Mouse (Mus musculus): ENCODE measurements at regions not wholly inside any gene's neighbourhood (a gene's known extent, or its start where the extent isn't known, plus 50 kb on each side); places are given as distances from the start of the nearest gene placed in this dataset.

DNA sequence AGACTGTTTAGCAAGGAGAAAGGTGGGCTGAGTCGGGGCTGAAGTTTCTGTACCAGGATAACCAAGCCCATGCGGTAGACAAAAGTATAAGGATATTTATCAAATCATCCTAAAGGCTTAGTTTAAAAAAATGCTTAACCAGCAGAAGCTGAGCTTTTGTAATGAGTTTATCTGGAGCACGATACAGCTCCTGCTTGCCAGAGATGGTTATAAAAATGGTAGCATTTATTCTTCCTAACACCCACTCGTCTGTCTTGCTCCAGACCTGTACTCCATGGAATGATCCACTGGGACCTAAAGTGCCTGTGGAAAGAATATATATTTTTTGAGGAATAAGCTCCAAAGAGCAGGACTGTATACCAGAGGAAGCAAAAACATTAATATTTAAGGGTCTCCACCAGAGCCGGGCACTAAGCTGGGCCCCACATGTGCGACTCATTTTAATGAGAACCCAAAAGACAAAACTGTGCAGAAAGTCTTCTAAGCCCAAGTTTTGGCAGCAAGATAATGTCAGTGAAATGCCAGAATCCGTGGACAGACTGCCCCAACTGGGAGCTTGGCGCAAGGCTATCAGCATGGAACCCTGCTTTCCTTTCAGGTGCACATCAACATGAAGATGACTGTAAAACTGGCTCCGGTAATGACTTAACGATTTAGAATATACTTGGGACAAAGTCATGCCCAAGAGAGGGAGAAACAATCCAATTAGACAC is 1359.2 kb upstream of the Adam24 start:
- Histone ChIP-seq H3K4me3 (ENCODE audit: low read depth, low read length) (no peak overlapping the region), H3K27me3 (ENCODE audit: insufficient read depth, low read length) (no peaks in the 10 kb centered on the region), H3K27ac (ENCODE audit: low read depth, low read length) (no peak overlapping the region), H3K36me3 (ENCODE audit: insufficient read depth, low read length) (no peaks in the 10 kb centered on the region), H3K4me1 (ENCODE audit: insufficient read depth, low read length) (no peaks in the 10 kb centered on the region), H3K9me3 (ENCODE audit: low read length) (no peaks in the 10 kb centered on the region), H3K4me2 (ENCODE audit: low read depth, low read length, poor library complexity, severe bottlenecking) (no peak overlapping the region), H3K9ac (replicated peaks; ENCODE audit: low read length, poor library complexity, severe bottlenecking) (no peak overlapping the region)
- no peak for ATAC-seq (ENCODE audit: low FRiP score)
- no peak for TF ChIP-seq CTCF (IDR thresholded peaks at IDR 0.05)
- no peak for DNase-seq (ENCODE audit: low spot score)
- WGBS: 69% methylated on average over 10 of the region's 10 CpGs

DNA sequence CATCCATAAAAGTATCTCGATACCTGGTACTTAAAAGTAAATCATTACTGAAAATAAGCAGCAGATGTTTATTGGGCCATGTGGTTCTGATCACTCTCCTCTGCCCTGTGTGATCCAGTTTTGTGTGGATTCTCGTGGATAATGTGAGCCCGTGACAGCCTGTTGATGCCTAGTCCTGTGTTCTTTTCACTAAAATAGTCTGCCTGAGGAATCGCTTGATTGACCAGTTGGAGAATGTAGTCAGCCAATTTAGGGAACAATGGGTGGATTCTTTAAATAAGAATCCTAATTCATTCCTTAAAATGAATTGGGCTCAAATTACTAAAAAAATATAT is 1358.7 kb upstream of the Adam24 start:
- Histone ChIP-seq H3K4me1 (ENCODE audit: insufficient read depth, low read length) (no peaks in the 10 kb centered on the region), H3K27me3 (ENCODE audit: insufficient read depth, low read length) (no peaks in the 10 kb centered on the region), H3K9ac (replicated peaks; ENCODE audit: low read length, poor library complexity, severe bottlenecking) (no peak overlapping the region), H3K4me2 (ENCODE audit: low read depth, low read length, poor library complexity, severe bottlenecking) (no peak overlapping the region), H3K4me3 (ENCODE audit: low read depth, low read length) (no peak overlapping the region), H3K27ac (ENCODE audit: low read depth, low read length) (no peak overlapping the region), H3K36me3 (ENCODE audit: insufficient read depth, low read length) (no peaks in the 10 kb centered on the region), H3K9me3 (ENCODE audit: low read length) (no peaks in the 10 kb centered on the region)
- ATAC-seq (ENCODE audit: low FRiP score) (no peak), DNase-seq (ENCODE audit: low spot score) (no peak)
- WGBS: 62% methylated on average over 4 of the region's 4 CpGs
- no peak for TF ChIP-seq CTCF (IDR thresholded peaks at IDR 0.05)

DNA sequence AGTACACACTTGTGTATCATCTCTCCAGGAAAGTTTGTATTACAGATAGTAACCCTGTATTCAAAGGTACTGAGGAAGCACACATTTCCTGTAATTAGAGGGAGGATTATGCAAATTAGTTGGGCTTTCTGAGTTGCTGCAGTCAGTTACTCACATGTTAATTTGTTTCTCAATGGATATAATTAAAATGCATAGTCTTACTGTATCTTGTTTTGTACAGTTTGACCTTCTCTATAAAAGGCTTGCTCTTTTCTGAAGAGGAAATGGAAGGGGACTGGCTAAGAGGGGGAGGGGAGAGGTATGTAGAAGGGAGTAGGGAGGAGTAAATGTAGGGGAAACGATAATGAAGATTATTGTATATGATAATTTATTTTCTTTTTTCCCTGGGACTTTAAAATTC is 1345.5 kb upstream of the Adam24 start:
- H3K9ac ChIP-seq (replicated peaks; ENCODE audit: low read length, poor library complexity, severe bottlenecking): no peak overlapping the region
- no peak for DNase-seq (ENCODE audit: low spot score)
- no peak overlapping the region for H3K4me3 ChIP-seq (ENCODE audit: low read depth, low read length)
- H3K4me2 ChIP-seq (ENCODE audit: low read depth, low read length, poor library complexity, severe bottlenecking): no peak overlapping the region
- H3K27ac ChIP-seq (ENCODE audit: low read depth, low read length): no peak overlapping the region
- no peak for ATAC-seq (ENCODE audit: low FRiP score)
- no peaks in the 10 kb centered on the region for H3K9me3 ChIP-seq (ENCODE audit: low read length)
- no peaks in the 10 kb centered on the region for H3K4me1 ChIP-seq (ENCODE audit: insufficient read depth, low read length)
- WGBS: 70% methylated on average over 1 of the region's 1 CpGs
- H3K27me3 ChIP-seq (ENCODE audit: insufficient read depth, low read length): no peaks in the 10 kb centered on the region
- H3K36me3 ChIP-seq (ENCODE audit: insufficient read depth, low read length): no peaks in the 10 kb centered on the region
- TF ChIP-seq CTCF (IDR thresholded peaks at IDR 0.05): no peak

DNA sequence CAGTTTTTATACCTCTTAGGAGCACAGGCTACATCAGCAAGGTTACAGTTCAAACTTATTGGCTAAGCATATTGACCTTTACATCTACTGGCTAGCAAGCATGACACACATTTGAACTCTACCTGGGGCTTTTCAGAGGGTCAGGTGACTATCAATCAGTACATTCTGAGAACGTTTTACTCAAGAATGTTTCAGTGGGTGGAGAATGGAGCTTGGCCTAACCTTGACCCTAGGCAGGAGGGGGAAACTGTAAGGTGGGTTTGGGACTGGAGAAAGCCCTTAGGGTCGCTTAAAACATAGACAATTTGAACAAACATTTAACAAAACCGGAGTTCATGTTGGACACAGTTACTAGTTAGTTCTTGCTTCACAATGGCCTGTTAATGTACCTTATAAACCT is 1330.1 kb upstream of the Adam24 start:
- Histone ChIP-seq H3K9me3 (ENCODE audit: low read length) (no peaks in the 10 kb centered on the region), H3K9ac (replicated peaks; ENCODE audit: low read length, poor library complexity, severe bottlenecking) (no peak overlapping the region), H3K27me3 (ENCODE audit: insufficient read depth, low read length) (no peaks in the 10 kb centered on the region), H3K4me1 (ENCODE audit: insufficient read depth, low read length) (no peaks in the 10 kb centered on the region), H3K4me3 (ENCODE audit: low read depth, low read length) (no peak overlapping the region), H3K27ac (ENCODE audit: low read depth, low read length) (no peak overlapping the region), H3K4me2 (ENCODE audit: low read depth, low read length, poor library complexity, severe bottlenecking) (no peak overlapping the region), H3K36me3 (ENCODE audit: insufficient read depth, low read length) (no peaks in the 10 kb centered on the region)
- WGBS: 77% methylated on average over 3 of the region's 3 CpGs
- DNase-seq (ENCODE audit: low spot score) (no peak), ATAC-seq (ENCODE audit: low FRiP score) (no peak)
- no peak for TF ChIP-seq CTCF (IDR thresholded peaks at IDR 0.05)

DNA sequence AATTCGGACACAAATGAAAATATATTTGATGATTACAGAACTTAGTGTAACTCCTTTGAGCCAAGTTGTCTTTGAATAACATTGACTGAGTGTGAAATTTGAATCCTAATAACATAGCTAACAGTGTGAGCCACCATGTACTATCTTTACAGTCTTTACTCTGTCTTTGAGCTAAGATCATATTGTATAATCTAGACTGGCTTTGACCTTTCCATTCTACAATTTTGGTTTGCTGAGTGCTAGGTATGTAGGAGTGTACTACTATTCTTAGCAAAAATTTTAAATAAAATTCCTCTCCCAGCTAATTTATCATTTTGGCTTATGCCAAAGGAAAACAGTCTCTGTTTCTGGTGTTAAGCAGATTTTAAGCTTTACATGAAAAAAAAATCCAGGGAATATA is 1328.4 kb upstream of the Adam24 start:
- H3K27me3 ChIP-seq (ENCODE audit: insufficient read depth, low read length): no peaks in the 10 kb centered on the region
- no peak overlapping the region for H3K4me2 ChIP-seq (ENCODE audit: low read depth, low read length, poor library complexity, severe bottlenecking)
- H3K4me1 ChIP-seq (ENCODE audit: insufficient read depth, low read length): no peaks in the 10 kb centered on the region
- ATAC-seq (ENCODE audit: low FRiP score) (no peak), DNase-seq (ENCODE audit: low spot score) (no peak)
- no peaks in the 10 kb centered on the region for H3K9me3 ChIP-seq (ENCODE audit: low read length)
- no peak for TF ChIP-seq CTCF (IDR thresholded peaks at IDR 0.05)
- WGBS: 92% methylated on average over 1 of the region's 1 CpGs
- H3K9ac ChIP-seq (replicated peaks; ENCODE audit: low read length, poor library complexity, severe bottlenecking): no peak overlapping the region
- H3K4me3 ChIP-seq (ENCODE audit: low read depth, low read length): no peak overlapping the region
- H3K36me3 ChIP-seq (ENCODE audit: insufficient read depth, low read length): no peaks in the 10 kb centered on the region
- H3K27ac ChIP-seq (ENCODE audit: low read depth, low read length): no peak overlapping the region

DNA sequence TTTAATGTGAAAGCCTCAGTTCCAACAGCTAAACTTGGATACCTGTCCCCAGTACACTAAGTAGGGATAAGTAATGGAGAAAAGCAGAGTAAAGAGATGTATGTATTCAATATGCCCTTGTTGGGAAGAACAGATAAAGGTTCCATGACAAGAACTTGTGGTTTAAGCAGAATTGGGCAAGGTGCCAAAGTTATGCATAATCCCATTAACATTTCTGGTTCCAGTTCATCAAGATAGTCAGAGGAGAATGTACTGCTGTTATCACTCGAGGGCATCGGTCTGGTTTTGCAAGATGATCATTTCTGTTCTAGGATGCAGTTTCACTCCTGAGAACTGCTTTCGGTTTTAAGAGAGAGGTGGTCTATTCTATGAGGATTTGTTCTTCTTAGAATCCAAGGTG is 1325.9 kb upstream of the Adam24 start:
- no peaks in the 10 kb centered on the region for H3K4me1 ChIP-seq (ENCODE audit: insufficient read depth, low read length)
- no peaks in the 10 kb centered on the region for H3K36me3 ChIP-seq (ENCODE audit: insufficient read depth, low read length)
- H3K9me3 ChIP-seq (ENCODE audit: low read length): no peaks in the 10 kb centered on the region
- ATAC-seq (ENCODE audit: low FRiP score) (no peak), DNase-seq (ENCODE audit: low spot score) (peak; percentile 4)
- H3K9ac ChIP-seq (replicated peaks; ENCODE audit: low read length, poor library complexity, severe bottlenecking): no peak overlapping the region
- no peaks in the 10 kb centered on the region for H3K27me3 ChIP-seq (ENCODE audit: insufficient read depth, low read length)
- no peak for TF ChIP-seq CTCF (IDR thresholded peaks at IDR 0.05)
- no peak overlapping the region for H3K4me2 ChIP-seq (ENCODE audit: low read depth, low read length, poor library complexity, severe bottlenecking)
- no peak overlapping the region for H3K27ac ChIP-seq (ENCODE audit: low read depth, low read length)
- H3K4me3 ChIP-seq (ENCODE audit: low read depth, low read length): no peak overlapping the region
- 61% methylated on average over 3 of the region's 3 CpGs for WGBS

All from midbrain, postnatal 0 days (tissue).